Mouse (Mus musculus) heart, embryonic 12.5 days (tissue): ENCODE measurements around the gene Map3k20. TPM values are rescaled to one million over a fixed set of nuclear protein-coding genes. Genes with fewer than 3 reads are reported as not detected.

Source experiments
- ATAC-seq: fragments of 200-750 bp; cut with Nextera tagmentation; 2 replicates; pipeline ENCODE4 v1.8.0; 2017; ENCODE audit warnings: moderate TSS enrichment, moderate library complexity; ENCODE audit not compliant: insufficient number of reproducible peaks, low FRiP score
- H3K27ac ChIP-seq: fragments of 300-500 bp; sonication (generic); 2 replicates; pipeline ENCODE4 v1.5.1; 2016; ENCODE audit warnings: mild to moderate bottlenecking, moderate library complexity; ENCODE audit not compliant: poor library complexity, severe bottlenecking
- H3K27me3 ChIP-seq: fragments of 300-500 bp; sonication (generic); replicated peaks from 2 replicates; pipeline ENCODE4 v1.6.1; 2016; ENCODE audit warnings: mild to moderate bottlenecking, moderate library complexity
- H3K36me3 ChIP-seq: fragments of 300-500 bp; sonication (generic); 2 replicates; pipeline ENCODE4 v1.6.1; 2016; ENCODE audit warnings: mild to moderate bottlenecking, moderate library complexity
- H3K4me1 ChIP-seq: fragments of 300-500 bp; sonication (generic); replicated peaks from 2 replicates; pipeline ENCODE4 v1.6.1; 2016; ENCODE audit warnings: mild to moderate bottlenecking
- H3K4me2 ChIP-seq: fragments of 300-500 bp; sonication (generic); 2 replicates; pipeline ENCODE4 v1.6.1; 2016; ENCODE audit warnings: mild to moderate bottlenecking, moderate library complexity
- H3K4me3 ChIP-seq: fragments of 300-500 bp; sonication (generic); 2 replicates; pipeline ENCODE4 v1.5.1; 2016; ENCODE audit warnings: mild to moderate bottlenecking
- H3K9ac ChIP-seq: fragments of 300-500 bp; sonication (generic); 2 replicates; pipeline ENCODE4 v1.6.1; 2016; ENCODE audit warnings: mild to moderate bottlenecking, moderate library complexity
- H3K9me3 ChIP-seq: fragments of 300-500 bp; sonication (generic); replicated peaks from 2 replicates; pipeline ENCODE4 v1.6.1; 2016; ENCODE audit warnings: mild to moderate bottlenecking, moderate library complexity
- WGBS: fragments of 180-500 bp; shearing (Covaris S2); methylation state at CpG from one replicate; pipeline ENCODE4 v1.1.7; 2016; 5-methylcytosine and 5-hydroxymethylcytosine counted together
- polyA plus RNA-seq: library from polyadenylated mRNA; unstranded; fragments of >200 nt; fragmentation: Nextera tagmentation; extraction: Ambion mirVana; gene quantifications from 2 replicates; pipeline ENCODE4 v1.2.1, GENCODE M21; 2016

The Map3k20 gene
- polyA plus RNA-seq, 1 experiment from 2014 or later, result 77.2 TPM

DNA sequence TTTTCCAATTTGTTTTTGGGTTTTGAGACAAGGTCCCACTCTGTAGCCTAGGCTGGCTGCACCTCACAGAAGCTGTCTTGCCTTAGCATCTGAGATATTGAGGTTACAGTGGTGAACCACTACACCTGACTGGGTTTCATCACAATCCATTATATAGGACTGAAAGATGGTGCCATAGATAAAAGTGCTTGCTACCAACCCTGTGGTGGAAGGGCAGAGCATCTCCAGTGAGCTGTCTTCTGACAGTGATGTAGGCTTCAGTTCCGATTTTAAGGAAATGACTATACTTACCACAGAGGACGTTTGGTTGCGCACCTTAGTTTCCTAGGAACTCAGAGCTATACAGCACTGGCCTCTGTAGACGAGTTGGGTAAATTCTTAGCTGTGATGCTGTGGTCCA, 2.7 kb upstream of the Map3k20 start:
- ATAC-seq, result no peak

DNA sequence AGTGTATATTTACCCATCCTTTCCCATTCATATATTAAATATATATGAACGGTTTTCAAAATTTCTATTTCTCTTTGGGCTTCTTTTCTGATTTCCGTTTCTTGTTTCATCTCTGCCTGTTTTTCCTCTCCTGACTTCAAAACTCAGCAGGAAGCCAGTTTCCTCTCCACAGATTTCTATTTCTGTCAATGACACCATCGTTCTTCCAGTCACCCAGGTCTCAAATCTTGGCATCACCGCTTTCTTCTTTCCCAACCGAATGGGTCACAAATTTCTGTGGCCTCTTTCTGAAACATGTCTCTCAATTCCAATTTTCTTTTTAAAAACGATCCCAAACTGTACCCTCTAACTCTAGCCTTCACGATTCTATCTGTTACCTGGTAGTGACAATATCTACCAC, 748 bp upstream of the Map3k20 start:
- Histone ChIP-seq H3K4me3 (no peak overlapping the region), H3K36me3 (no peaks in the 10 kb centered on the region), H3K27ac (peak overlapping the region; percentile 92), H3K27me3 (no peaks in the 10 kb centered on the region), H3K4me2 (peak overlapping the region; percentile 71), H3K9me3 (no peaks in the 10 kb centered on the region), H3K4me1 (peaks cover 39% of the 10 kb centered on the region), H3K9ac (no peak overlapping the region)
- no peak for ATAC-seq
- 43% methylated on average over 7 of the region's 7 CpGs for WGBS

More for the DNA sequence above, 2.7 kb upstream of the Map3k20 start:
- Histone ChIP-seq H3K9ac (no peak overlapping the region), H3K4me2 (no peak overlapping the region), H3K9me3 (no peaks in the 10 kb centered on the region), H3K4me1 (peaks cover 24% of the 10 kb centered on the region), H3K27me3 (no peaks in the 10 kb centered on the region), H3K4me3 (no peak overlapping the region), H3K27ac (no peak overlapping the region), H3K36me3 (no peaks in the 10 kb centered on the region)
- 70% methylated on average over 4 of the region's 4 CpGs for WGBS

DNA sequence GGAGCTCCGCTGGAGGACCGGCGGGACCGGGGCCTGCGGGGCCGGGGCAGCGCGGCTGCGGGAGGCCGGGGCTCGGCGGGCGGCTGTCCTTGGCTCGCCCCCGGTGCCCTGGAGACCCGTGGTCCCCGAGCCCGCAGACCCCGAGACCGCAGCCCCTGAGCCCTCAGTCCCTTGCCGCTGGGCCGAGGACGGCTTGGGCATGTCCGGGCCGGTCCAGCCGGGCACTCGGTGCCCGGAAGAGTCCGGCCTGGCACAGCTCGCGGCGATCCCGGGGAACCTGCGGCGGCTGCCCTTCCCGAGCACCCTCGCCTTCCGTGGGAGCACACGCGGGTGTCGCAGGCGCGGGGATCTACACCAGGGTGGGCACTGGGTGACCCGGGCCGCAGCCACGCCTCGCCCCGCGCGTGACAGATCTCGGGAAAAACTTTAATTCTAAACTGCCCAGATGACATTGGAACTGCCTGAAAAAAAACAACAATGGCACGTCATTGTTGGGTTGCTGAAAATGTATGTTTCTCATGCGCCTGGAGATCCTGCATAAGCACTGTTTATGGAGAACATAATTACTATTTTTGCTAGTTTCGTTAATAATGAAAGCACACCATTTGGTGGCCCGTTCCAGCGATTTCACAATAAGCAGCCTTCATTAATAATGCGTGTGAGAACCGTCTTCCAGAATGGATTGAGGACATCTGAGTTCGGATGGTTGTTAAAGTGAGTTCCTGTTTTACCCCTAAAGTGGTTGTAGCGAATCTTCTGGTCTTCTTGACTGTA, 638 bp downstream of the Map3k20 start:
- Histone ChIP-seq H3K9me3 (no peaks in the 10 kb centered on the region), H3K4me2 (peak overlapping the region; percentile 71), H3K4me1 (peaks cover 44% of the 10 kb centered on the region), H3K27ac (peak overlapping the region; percentile 92), H3K9ac (peak overlapping the region; percentile 96), H3K4me3 (peak overlapping the region; percentile 90), H3K27me3 (no peaks in the 10 kb centered on the region), H3K36me3 (no peaks in the 10 kb centered on the region)
- peak; percentile 67 for ATAC-seq
- WGBS, result 2% methylated on average over 43 of the region's 60 CpGs

DNA sequence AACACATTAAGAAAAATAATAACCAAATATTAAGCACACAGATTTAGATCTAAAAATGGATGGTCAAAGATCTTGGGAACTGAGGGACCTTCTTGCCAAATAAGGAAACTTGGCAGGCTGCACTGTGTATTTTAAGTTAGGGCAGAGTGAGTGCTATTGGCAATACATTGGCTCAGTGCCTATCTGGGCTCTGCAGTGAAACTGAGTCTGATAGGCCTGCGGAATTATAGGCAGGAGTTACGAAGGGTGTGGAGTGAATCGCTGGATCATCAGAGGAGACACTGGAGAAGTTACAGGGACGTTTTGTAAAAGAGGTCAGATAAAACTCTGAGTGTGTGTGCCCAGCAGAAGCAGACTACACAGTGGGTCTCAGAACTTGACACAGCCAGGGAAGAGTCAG, 1.7 kb downstream of the Map3k20 start:
- H3K4me2 ChIP-seq, result peak overlapping the region; percentile 64
- H3K4me1 ChIP-seq, result peaks cover 44% of the 10 kb centered on the region
- ATAC-seq, result no peak; the same call in 1 of the 2 replicates
- H3K9me3 ChIP-seq, result no peaks in the 10 kb centered on the region
- WGBS, result 17% methylated on average over 4 of the region's 4 CpGs
- H3K9ac ChIP-seq, result peak overlapping the region; percentile 74
- H3K27ac ChIP-seq, result peak overlapping the region; percentile 92
- no peaks in the 10 kb centered on the region for H3K27me3 ChIP-seq
- H3K4me3 ChIP-seq, result peak overlapping the region; percentile 32
- H3K36me3 ChIP-seq, result 0 out of 2 replicates have a peak, but pooled peaks cover 3% of the 10 kb centered on the region

DNA sequence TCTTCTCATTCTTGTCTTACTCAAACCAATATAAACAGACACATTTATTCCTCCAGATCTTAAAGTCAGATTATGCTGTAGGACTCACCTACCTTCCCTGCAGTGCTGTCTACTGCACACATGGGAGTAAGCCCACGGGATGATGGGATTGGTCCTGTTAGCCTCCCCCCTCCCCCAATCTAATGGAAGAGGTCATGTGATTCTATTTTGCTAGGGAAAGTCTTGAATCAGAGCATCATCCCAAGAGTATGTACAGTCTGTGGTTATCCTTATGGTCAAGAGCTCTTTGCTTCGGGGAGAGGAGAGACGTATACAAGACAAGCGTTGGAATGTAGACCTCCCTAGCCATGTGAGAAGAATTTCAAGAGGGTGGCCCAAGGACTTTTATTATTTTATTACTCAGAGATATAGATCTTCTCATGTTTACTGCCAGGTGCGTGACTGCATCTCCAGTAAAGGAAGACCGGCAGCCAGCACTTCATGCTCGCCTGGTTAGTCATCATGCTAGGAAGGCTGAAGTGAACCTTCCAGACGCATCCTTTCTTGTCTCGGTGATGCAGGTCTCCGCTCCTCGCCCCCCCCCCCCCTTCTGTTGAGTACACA, 3.6 kb downstream of the Map3k20 start:
- H3K36me3 ChIP-seq, result 0 out of 2 replicates have a peak, but pooled peaks cover 3% of the 10 kb centered on the region
- peaks cover 36% of the 10 kb centered on the region for H3K4me1 ChIP-seq
- WGBS, result 78% methylated on average over 11 of the region's 11 CpGs
- no peak overlapping the region for H3K27ac ChIP-seq
- no peaks in the 10 kb centered on the region for H3K9me3 ChIP-seq
- H3K4me2 ChIP-seq, result no peak overlapping the region
- no peak overlapping the region for H3K4me3 ChIP-seq
- ATAC-seq, result no peak
- no peaks in the 10 kb centered on the region for H3K27me3 ChIP-seq
- no peak overlapping the region for H3K9ac ChIP-seq

DNA sequence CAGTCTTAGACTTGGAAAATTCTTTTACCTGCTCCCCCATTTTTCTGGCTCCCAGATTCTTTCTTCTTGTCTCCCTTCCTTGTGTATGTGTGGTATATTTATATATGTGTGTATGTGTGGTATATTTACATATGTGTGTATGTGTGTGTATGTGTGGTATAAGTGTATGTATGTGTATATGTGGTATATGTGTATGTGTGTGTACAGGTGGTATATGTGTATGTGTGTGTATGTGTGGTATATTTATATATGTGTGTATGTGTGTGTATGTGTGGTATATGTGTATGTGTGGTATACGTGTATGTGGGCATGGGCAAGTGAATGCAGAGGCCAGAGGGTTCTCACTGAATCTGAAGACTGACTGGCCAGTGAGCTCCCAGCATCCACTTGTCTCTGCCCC, 5.7 kb downstream of the Map3k20 start:
- Histone ChIP-seq H3K36me3 (peaks cover 8% of the 10 kb centered on the region; the same call in 1 of the 2 replicates), H3K9ac (no peak overlapping the region), H3K4me3 (no peak overlapping the region), H3K27me3 (no peaks in the 10 kb centered on the region), H3K4me1 (peaks cover 29% of the 10 kb centered on the region), H3K9me3 (no peaks in the 10 kb centered on the region), H3K27ac (no peak overlapping the region), H3K4me2 (no peak overlapping the region)
- 80% methylated on average over 1 of the region's 1 CpGs for WGBS
- ATAC-seq, result no peak

DNA sequence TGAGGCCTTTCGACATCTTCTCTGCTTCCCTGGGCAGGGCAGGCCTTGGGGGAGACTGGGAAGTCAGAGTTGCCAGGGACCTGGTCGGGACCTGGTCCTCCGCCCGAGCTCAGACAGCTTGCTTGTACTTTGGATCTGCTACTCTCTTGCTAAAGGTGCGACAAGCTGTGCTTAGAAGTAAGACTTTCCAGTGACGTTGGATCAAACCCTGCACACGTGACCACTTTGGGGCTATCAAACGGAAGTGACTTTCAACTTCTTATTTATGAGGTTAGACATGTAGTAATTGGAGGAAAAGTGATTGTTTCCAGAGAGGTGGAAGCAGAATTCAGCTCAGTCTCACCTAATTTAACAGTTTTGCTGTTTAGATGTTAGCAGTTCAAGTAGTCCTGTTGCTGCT, 7.1 kb downstream of the Map3k20 start:
- H3K36me3 ChIP-seq, result peaks cover 8% of the 10 kb centered on the region; the same call in 1 of the 2 replicates
- peaks cover 38% of the 10 kb centered on the region for H3K4me1 ChIP-seq
- H3K4me3 ChIP-seq, result no peak overlapping the region
- H3K4me2 ChIP-seq, result no peak overlapping the region
- no peaks in the 10 kb centered on the region for H3K9me3 ChIP-seq
- 0 out of 2 replicates have a peak overlapping the region, but pooled peaks have one; percentile 33 for H3K27ac ChIP-seq
- no peaks in the 10 kb centered on the region for H3K27me3 ChIP-seq
- H3K9ac ChIP-seq, result no peak overlapping the region
- no peak for ATAC-seq
- WGBS, result 85% methylated on average over 8 of the region's 8 CpGs

DNA sequence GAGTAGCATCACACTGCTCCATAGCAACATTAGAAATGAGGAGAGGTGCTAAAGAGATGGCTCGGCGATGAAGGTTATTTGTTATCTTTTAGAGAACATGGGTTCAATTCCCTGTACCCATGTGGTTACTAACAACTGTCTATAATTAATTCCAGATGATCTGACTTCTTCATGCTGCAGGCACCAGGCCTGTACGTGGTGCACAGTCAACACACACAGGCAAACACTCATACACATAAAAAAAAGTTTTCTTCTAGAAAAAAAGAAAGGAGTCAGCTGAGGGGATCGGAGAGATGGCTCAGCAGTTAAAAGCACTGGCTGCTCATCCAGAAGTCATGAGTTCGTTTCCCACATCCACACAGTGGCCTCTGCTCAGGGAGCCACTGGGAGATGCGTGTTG, 9.6 kb downstream of the Map3k20 start:
- Histone ChIP-seq H3K4me3 (no peak overlapping the region), H3K9me3 (no peaks in the 10 kb centered on the region), H3K27ac (no peak overlapping the region), H3K4me1 (peaks cover 27% of the 10 kb centered on the region), H3K9ac (no peak overlapping the region), H3K4me2 (no peak overlapping the region), H3K36me3 (peaks cover 22% of the 10 kb centered on the region), H3K27me3 (no peaks in the 10 kb centered on the region)
- ATAC-seq, result no peak
- WGBS, result 80% methylated on average over 6 of the region's 6 CpGs

DNA sequence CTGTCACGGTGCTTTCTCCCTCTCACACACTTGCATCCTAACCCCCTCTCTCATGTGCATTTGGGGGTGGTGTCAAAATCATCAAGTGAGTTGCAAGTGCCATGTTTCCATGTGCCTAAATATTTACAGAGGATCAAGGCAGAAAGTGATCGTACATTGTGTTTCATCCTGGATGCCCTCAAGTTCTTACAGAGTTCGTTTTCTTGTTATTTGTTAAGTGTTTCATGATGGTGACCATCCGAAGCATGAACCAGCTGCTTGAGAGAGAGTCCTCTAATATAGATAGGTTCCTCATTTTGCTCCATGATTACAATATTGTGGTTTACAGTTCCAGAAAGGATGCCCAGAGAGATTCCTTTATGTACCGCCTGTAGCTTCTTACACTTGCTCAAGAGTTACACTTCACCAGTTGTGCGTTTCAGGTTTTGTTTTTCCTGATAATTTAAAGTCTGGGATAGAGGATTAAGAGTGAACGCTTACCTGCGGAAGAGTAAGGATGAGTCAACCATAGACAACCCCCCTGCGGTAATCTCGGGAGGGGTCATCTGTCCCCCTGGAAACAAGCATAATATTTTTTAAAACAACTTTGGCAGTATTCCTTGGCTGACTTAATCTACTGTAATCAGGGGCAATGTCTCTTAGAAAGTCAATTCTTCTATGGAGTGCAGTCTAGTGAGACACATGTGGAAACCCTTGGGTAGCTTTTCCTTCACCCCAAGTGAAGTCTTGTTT, 11.7 kb downstream of the Map3k20 start:
- Histone ChIP-seq H3K9ac (0 out of 2 replicates have a peak overlapping the region, but pooled peaks have one; percentile 20), H3K4me1 (peaks cover 26% of the 10 kb centered on the region), H3K36me3 (peaks cover 24% of the 10 kb centered on the region), H3K4me3 (no peak overlapping the region), H3K27me3 (no peaks in the 10 kb centered on the region), H3K9me3 (no peaks in the 10 kb centered on the region), H3K27ac (peak overlapping the region; percentile 56), H3K4me2 (peak overlapping the region; percentile 32)
- 84% methylated on average over 10 of the region's 10 CpGs for WGBS
- no peak for ATAC-seq

DNA sequence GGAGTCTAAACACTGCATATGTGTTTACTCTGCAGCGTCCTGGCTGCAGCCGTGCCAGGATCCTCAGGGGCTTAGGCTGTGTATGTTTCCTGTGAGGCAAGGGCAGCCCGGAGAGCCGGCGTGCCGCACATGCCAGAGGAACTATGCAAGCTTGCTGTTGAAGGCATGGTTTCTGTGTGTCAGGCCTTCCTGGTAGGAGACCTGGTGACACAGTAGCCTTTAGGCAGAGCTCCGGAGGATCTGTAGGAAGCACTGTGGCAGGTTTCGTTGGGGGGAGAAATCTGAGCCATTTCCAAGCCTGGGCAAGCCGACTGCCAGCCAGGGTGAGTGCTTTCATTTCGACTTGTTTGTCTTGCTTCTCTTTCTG, 12.3 kb downstream of the Map3k20 start:
- H3K4me1 ChIP-seq, result peaks cover 22% of the 10 kb centered on the region
- H3K9ac ChIP-seq, result 0 out of 2 replicates have a peak overlapping the region, but pooled peaks have one; percentile 20
- no peaks in the 10 kb centered on the region for H3K27me3 ChIP-seq
- H3K4me2 ChIP-seq, result peak overlapping the region; percentile 32
- peaks cover 24% of the 10 kb centered on the region for H3K36me3 ChIP-seq
- WGBS, result 49% methylated on average over 10 of the region's 10 CpGs
- peak overlapping the region; percentile 56 for H3K27ac ChIP-seq
- H3K4me3 ChIP-seq, result no peak overlapping the region
- no peaks in the 10 kb centered on the region for H3K9me3 ChIP-seq
- no peak; the same call in 1 of the 2 replicates for ATAC-seq

DNA sequence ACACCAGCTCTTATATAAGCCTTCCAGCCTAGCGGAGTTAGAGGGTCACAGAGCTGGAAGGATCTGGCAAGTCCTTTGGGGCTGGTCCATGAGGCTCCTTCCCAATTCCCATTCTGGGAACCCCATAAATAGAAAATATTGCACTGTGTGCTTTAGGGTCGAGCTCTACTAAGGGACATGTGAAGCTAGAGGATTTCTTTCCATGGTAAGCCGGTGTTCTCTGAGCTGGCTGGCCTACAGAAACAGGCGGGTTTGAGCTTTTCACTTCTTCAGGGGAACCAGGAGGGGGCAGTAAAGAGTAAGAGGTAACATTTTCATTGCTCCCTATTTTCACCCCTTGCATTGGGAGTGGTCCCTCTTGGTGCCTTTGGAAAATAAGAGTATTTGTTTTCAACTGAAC, 13.0 kb downstream of the Map3k20 start:
- H3K27ac ChIP-seq, result 0 out of 2 replicates have a peak overlapping the region, but pooled peaks have one; percentile 56
- H3K4me1 ChIP-seq, result peaks cover 26% of the 10 kb centered on the region
- peaks cover 24% of the 10 kb centered on the region for H3K36me3 ChIP-seq
- ATAC-seq, result no peak
- H3K9ac ChIP-seq, result no peak overlapping the region
- no peaks in the 10 kb centered on the region for H3K9me3 ChIP-seq
- H3K4me3 ChIP-seq, result no peak overlapping the region
- no peak overlapping the region for H3K4me2 ChIP-seq
- H3K27me3 ChIP-seq, result no peaks in the 10 kb centered on the region
- 52% methylated on average over 4 of the region's 4 CpGs for WGBS
